Mouse (Mus musculus) hindbrain, embryonic 14.5 days (tissue): ENCODE measurements around the gene Appbp2. TPM values are rescaled to one million over a fixed set of nuclear protein-coding genes. Genes with fewer than 3 reads are reported as not detected.
A peak's percentile ranks its signal among the peaks of the same experiment; 100 is the strongest.

Experiments
- ATAC-seq: fragments of 200-750 bp; cut with Nextera tagmentation; 2 replicates; pipeline ENCODE4 v1.8.0; 2017; ENCODE audit warnings: moderate number of reproducible peaks, mild to moderate bottlenecking, moderate TSS enrichment, moderate library complexity; ENCODE audit not compliant: low FRiP score
- DNase-seq: peaks from one replicate; pipeline ENCODE4 v3.0.0-alpha.2; 2015; ENCODE audit warnings: low spot score
- H3K27ac ChIP-seq: fragments of 300-500 bp; sonication (generic); 2 replicates; pipeline ENCODE4 v1.5.1; 2014; ENCODE audit warnings: mild to moderate bottlenecking, moderate library complexity
- H3K27me3 ChIP-seq: fragments of 300-500 bp; sonication (generic); 2 replicates; pipeline ENCODE4 v1.6.1; 2014; ENCODE audit warnings: mild to moderate bottlenecking, low read length, mixed read lengths; ENCODE audit not compliant: control insufficient read depth, insufficient read depth
- H3K36me3 ChIP-seq: fragments of 300-500 bp; sonication (generic); replicated peaks from 2 replicates; pipeline ENCODE4 v1.6.1; 2014; ENCODE audit not compliant: control insufficient read depth, insufficient read depth
- H3K4me1 ChIP-seq: fragments of 300-500 bp; sonication (generic); replicated peaks from 2 replicates; pipeline ENCODE4 v1.6.1; 2014; ENCODE audit warnings: antibody characterized with exemption, low read length, mixed read lengths; ENCODE audit not compliant: control insufficient read depth, insufficient read depth
- H3K4me2 ChIP-seq: fragments of 300-500 bp; sonication (generic); replicated peaks from 2 replicates; pipeline ENCODE4 v1.6.1; 2014; ENCODE audit warnings: mild to moderate bottlenecking, moderate library complexity
- H3K4me3 ChIP-seq: fragments of 300-500 bp; sonication (generic); replicated peaks from 2 replicates; pipeline ENCODE4 v1.5.1; 2014; ENCODE audit warnings: mild to moderate bottlenecking, low read length
- H3K9ac ChIP-seq: fragments of 300-500 bp; sonication (generic); 2 replicates; pipeline ENCODE4 v1.6.1; 2014
- H3K9me3 ChIP-seq: fragments of 300-500 bp; sonication (generic); 2 replicates; pipeline ENCODE4 v1.6.1; 2016; ENCODE audit warnings: low read length; ENCODE audit not compliant: control insufficient read depth
- WGBS: fragments of 180-500 bp; shearing (Covaris S2); extraction: QIAGEN DNeasy Blood & Tissue Kit; methylation state at CpG from one replicate; pipeline ENCODE4 v1.1.7; 2014; 5-methylcytosine and 5-hydroxymethylcytosine counted together
- polyA plus RNA-seq: library from polyadenylated mRNA; unstranded; fragments of >200 nt; fragmentation: Nextera tagmentation; extraction: Ambion mirVana; gene quantifications from 2 replicates; pipeline ENCODE4 v1.2.1, GENCODE M21; 2014

The Appbp2 gene
- polyA plus RNA-seq, 1 experiment from 2014 or later, result 58.1 TPM

DNA sequence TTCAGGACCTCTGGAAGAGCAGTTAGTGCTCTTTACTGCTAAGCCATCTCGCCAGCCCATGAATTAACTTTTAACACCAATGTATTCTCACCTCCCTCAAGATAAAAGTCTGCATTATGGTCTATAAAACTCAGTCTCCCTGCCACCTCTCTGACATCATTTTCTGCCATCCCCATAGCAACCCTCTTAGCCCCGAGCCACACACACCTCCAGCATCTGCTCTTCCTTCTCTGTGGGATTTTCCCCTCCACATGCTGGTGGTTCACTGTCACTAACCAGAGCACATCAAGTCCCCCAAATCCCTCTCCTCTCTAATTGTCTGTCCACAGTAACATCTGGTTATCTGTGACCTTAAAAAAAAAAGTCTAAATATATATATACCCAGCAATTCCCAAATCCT lies 36.0 kb downstream of the Appbp2 start:
- Histone ChIP-seq H3K4me2 (no peak overlapping the region), H3K9ac (no peak overlapping the region), H3K9me3 (no peaks in the 10 kb centered on the region), H3K4me3 (no peak overlapping the region), H3K36me3 (peaks cover 95% of the 10 kb centered on the region), H3K27ac (no peak overlapping the region), H3K4me1 (no peaks in the 10 kb centered on the region), H3K27me3 (no peaks in the 10 kb centered on the region)
- ATAC-seq (no peak), DNase-seq (no peak)
- 88% methylated on average over 2 of the region's 2 CpGs for WGBS

DNA sequence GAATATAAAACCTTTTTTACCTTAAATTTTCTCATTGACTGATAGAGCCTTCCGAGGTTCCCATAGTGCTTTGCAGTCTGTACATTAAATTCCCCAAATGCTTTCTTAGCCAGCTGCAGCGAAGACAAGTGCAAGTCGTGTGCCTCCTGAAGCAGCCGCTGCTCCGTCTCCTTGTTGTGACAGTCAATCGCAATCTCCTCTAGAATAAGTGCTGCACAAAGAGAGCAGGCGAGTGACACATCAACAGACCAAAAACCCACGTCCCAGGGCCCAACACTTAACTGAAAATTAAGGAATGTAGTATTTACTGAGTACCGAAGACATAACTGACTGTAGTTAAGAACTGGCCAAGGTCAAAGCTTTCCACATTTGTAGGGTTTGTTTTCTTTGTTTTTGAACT lies 38.9 kb downstream of the Appbp2 start:
- H3K9ac ChIP-seq, result no peak overlapping the region
- H3K4me3 ChIP-seq, result no peak overlapping the region
- H3K4me2 ChIP-seq, result no peak overlapping the region
- WGBS, result 91% methylated on average over 9 of the region's 9 CpGs
- DNase-seq, result no peak
- no peaks in the 10 kb centered on the region for H3K4me1 ChIP-seq
- no peak for ATAC-seq
- no peaks in the 10 kb centered on the region for H3K9me3 ChIP-seq
- H3K27me3 ChIP-seq, result no peaks in the 10 kb centered on the region
- H3K36me3 ChIP-seq, result peaks cover 96% of the 10 kb centered on the region
- H3K27ac ChIP-seq, result no peak overlapping the region

DNA sequence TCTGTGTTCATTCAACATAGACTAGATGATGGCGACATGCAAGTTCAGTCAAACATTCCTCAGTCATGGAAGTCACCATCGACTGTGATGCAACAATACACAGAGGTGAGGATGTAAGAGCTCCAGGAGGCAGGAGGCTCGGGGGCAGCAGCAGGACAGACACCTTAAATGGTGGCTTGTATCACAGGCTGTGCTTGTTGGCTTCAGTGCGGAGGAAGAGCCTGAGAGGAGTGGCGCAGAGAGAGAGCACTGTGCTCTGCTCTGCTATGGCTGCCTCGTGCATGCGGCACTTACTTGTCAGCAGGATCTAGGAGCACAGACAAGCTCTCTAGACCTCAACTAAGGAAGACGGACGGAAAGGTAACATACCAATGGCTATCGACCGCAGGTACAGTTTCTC lies 40.7 kb downstream of the Appbp2 start:
- DNase-seq (no peak), ATAC-seq (no peak)
- H3K9me3 ChIP-seq, result no peaks in the 10 kb centered on the region
- no peak overlapping the region for H3K9ac ChIP-seq
- no peak overlapping the region for H3K27ac ChIP-seq
- no peaks in the 10 kb centered on the region for H3K4me1 ChIP-seq
- no peaks in the 10 kb centered on the region for H3K27me3 ChIP-seq
- H3K4me2 ChIP-seq, result no peak overlapping the region
- H3K36me3 ChIP-seq, result peaks cover 95% of the 10 kb centered on the region
- 94% methylated on average over 11 of the region's 11 CpGs for WGBS
- H3K4me3 ChIP-seq, result no peak overlapping the region

DNA sequence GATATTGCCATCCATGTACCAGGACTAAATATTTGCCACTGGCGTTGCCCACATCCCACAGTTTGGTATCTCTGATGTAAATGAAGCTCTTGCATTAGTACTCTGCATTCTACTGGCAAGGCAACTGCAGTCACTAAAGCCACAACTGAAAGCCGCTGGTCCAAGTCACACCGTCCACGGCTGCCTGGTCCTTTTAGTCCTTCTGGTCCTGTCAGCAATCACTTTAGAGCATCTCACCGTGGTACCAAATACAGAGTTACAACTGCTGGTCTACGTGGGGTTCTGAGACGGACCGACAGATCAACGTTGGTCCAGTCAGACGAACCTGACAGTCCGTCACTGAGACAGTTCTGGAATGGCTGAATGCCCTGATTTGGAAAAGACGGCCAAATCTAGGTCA lies 44.2 kb downstream of the Appbp2 start:
- Histone ChIP-seq H3K4me1 (no peaks in the 10 kb centered on the region), H3K27me3 (no peaks in the 10 kb centered on the region), H3K9ac (no peak overlapping the region), H3K36me3 (peaks cover 73% of the 10 kb centered on the region), H3K27ac (no peak overlapping the region), H3K4me3 (no peak overlapping the region), H3K4me2 (no peak overlapping the region), H3K9me3 (no peaks in the 10 kb centered on the region)
- ATAC-seq (no peak), DNase-seq (no peak)
- WGBS, result 94% methylated on average over 12 of the region's 12 CpGs

DNA sequence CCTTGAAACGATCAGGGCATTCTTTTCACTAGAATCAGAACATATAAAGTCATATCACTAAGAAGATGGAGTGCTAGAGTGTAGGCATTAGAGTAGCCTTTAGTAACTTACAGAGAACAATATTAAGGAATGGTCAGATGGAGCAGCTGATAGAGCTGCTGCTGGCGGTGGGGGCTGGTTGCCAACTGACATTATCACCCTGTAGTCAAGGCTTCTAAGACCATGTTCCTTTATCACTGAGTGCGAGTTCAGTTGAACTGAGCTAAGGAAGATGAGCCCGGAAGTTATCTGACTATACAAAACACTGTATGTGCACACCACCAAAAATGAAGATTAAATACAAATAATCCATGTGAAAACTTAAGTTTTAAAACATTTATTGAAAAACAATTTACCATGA lies 45.8 kb downstream of the Appbp2 start:
- ATAC-seq (no peak), DNase-seq (no peak)
- WGBS, result 93% methylated on average over 4 of the region's 4 CpGs
- H3K36me3 ChIP-seq, result peaks cover 57% of the 10 kb centered on the region
- H3K4me1 ChIP-seq, result no peaks in the 10 kb centered on the region
- H3K9ac ChIP-seq, result no peak overlapping the region
- no peak overlapping the region for H3K4me2 ChIP-seq
- H3K27me3 ChIP-seq, result no peaks in the 10 kb centered on the region
- H3K4me3 ChIP-seq, result no peak overlapping the region
- no peaks in the 10 kb centered on the region for H3K9me3 ChIP-seq
- H3K27ac ChIP-seq, result no peak overlapping the region

DNA sequence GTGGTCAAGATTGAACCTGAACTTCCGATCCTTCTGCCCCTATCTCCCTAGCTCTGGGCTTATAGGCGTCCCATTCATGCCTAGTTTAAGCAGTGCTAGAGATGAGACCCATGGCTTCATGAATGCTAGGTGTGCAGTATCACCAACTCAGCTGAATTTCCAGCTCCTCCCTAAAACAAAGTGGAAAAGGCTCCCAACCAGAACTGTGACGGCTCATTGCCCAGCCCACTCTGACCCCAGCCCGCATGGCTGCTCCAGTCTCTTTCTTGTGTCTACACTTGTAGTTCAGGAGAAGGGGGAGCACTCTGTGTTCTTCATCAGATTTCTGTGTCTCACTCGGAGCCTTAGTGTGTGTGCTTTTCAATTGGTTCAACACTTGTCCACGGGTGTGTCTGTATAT lies 50.1 kb downstream of the Appbp2 start:
- Histone ChIP-seq H3K4me3 (no peak overlapping the region), H3K4me1 (0 out of 2 replicates have a peak, but pooled peaks cover 5% of the 10 kb centered on the region), H3K9ac (no peak overlapping the region), H3K27me3 (no peaks in the 10 kb centered on the region), H3K4me2 (no peak overlapping the region), H3K9me3 (no peaks in the 10 kb centered on the region), H3K36me3 (peaks cover 17% of the 10 kb centered on the region), H3K27ac (no peak overlapping the region)
- ATAC-seq, result no peak
- DNase-seq, result no peak
- WGBS, result 93% methylated on average over 6 of the region's 6 CpGs

DNA sequence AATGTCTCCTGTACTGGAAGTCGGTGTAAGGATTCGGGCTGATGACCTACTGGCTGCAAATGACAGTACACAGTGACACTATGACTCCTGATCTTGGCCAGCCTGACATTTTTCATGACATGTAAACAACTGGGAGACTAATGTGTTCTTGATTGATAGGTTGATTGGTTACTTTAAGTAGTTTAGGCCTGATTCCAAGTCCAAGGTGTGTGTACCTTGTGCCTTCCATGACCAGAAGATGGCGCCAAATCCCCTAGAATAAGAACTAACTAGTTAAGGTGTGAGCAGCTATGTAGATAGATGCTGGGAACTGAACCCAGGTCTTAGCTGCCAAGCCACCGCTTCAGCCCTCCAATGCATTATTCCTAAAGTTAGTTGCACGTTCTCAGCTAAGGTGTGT lies 50.8 kb downstream of the Appbp2 start:
- 65% methylated on average over 5 of the region's 5 CpGs for WGBS
- Histone ChIP-seq H3K9ac (no peak overlapping the region), H3K27me3 (no peaks in the 10 kb centered on the region), H3K9me3 (no peaks in the 10 kb centered on the region), H3K4me2 (no peak overlapping the region), H3K27ac (no peak overlapping the region), H3K4me3 (no peak overlapping the region), H3K4me1 (0 out of 2 replicates have a peak, but pooled peaks cover 5% of the 10 kb centered on the region), H3K36me3 (peaks cover 9% of the 10 kb centered on the region)
- no peak for ATAC-seq
- DNase-seq, result no peak

DNA sequence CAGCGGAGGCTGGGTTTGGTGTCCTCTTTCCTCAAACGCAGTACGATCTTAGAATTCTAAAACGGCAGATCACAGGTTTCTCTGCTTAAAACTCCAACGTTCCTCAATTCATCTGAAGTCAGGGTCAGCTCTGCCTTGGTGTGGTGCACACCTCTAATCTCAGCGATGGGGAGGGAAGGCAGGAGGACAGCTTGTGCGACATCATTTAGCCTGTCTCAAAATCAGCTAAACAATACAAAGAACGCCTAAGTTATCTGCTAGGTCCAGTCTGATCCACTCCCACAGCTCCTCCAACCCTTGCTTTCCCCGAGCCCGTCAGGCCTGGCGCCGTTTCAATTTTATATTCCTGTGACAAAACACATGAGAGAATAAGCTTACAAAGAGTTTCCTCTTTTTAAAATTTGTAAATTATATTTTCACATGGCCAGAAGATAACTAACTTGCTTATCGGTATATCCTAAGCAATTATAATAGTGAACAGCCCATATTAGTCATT lies 51.6 kb downstream of the Appbp2 start:
- peak overlapping the region; percentile 66 for H3K4me2 ChIP-seq
- ATAC-seq, result peak; percentile 46; the same call in 1 of the 2 replicates
- peak overlapping the region; percentile 33 for H3K4me3 ChIP-seq
- no peak for DNase-seq
- H3K9ac ChIP-seq, result peak overlapping the region; percentile 56
- H3K27me3 ChIP-seq, result no peaks in the 10 kb centered on the region
- 0 out of 2 replicates have a peak, but pooled peaks cover 5% of the 10 kb centered on the region for H3K4me1 ChIP-seq
- peak overlapping the region; percentile 63 for H3K27ac ChIP-seq
- H3K9me3 ChIP-seq, result no peaks in the 10 kb centered on the region
- peaks cover 2% of the 10 kb centered on the region for H3K36me3 ChIP-seq
- WGBS, result 25% methylated on average over 13 of the region's 13 CpGs

DNA sequence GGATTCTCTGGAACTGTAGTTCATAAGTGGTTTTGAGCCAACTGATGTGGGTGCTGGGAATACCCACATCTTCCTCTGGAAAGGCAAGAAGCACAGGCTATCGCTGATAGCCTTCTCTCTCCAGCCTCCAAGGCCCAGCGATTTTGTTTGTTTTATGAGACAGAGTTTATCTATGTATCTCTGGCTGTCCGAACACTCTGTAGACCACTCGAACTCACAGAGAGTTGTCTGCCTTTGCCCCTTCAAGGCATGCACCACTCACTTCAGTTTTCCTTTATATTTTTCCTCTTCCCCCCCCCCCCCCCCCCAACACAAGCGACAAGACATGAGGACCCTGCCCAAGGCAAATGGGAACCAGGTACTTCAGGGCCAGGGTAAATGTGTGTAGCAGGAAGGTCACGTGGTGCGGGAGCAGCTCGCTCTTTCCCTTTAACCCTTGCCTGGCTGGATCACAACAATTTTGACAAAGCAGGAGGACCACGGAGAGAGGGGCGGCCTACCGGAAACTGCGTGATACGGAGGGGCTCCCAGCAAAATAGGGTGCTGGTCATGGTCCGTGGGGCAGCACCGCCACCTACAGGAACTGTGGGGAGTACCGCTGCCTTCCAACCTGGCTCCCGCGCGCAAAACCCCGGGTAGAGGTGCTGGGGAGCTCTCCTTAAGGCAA lies 52.2 kb downstream of the Appbp2 start:
- ATAC-seq (peak; percentile 91), DNase-seq (peak; percentile 83)
- peak overlapping the region; percentile 63 for H3K27ac ChIP-seq
- 6% methylated on average over 20 of the region's 20 CpGs for WGBS
- H3K4me2 ChIP-seq, result peak overlapping the region; percentile 66
- no peaks in the 10 kb centered on the region for H3K9me3 ChIP-seq
- H3K9ac ChIP-seq, result peak overlapping the region; percentile 56
- H3K4me3 ChIP-seq, result peak overlapping the region; percentile 33
- no peaks in the 10 kb centered on the region for H3K36me3 ChIP-seq
- H3K4me1 ChIP-seq, result 0 out of 2 replicates have a peak, but pooled peaks cover 5% of the 10 kb centered on the region
- H3K27me3 ChIP-seq, result no peaks in the 10 kb centered on the region
